Mouse (Mus musculus) MEL (cell line): Measurements from ENCODE around the gene Ssb. TPM values are rescaled to one million over a fixed set of nuclear protein-coding genes. Genes with fewer than 3 reads are reported as not detected.

Source experiments
- DNase-seq: peaks from one replicate; pipeline ENCODE4 v3.0.0; 2011; ENCODE audit warnings: low read depth, low spot score
- H3K27ac ChIP-seq: 2 replicates; pipeline ENCODE4 v1.5.1; 2012; ENCODE audit warnings: low read depth, mild to moderate bottlenecking, control low read depth, low read length, moderate library complexity; ENCODE audit not compliant: control insufficient read depth
- H3K27me3 ChIP-seq, 2 experiments: fragments of 150-350 bp in 1 of 2; sonication (generic) in 1 of 2; 2 replicates each; pipeline ENCODE4 v1.6.1; 2012; ENCODE audit warnings: low read length in 2 of 2, mild to moderate bottlenecking in 2 of 2, improper control_type of control experiment in 1 of 2, moderate library complexity in 1 of 2; ENCODE audit not compliant: insufficient read depth in 2 of 2, control insufficient read depth in 1 of 2
- H3K36me3 ChIP-seq, 2 experiments: 2 replicates each; pipeline ENCODE4 v1.6.1; 2012 to 2014; ENCODE audit warnings: low read length in 2 of 2, improper control_type of control experiment in 1 of 2, inconsistent platforms in 1 of 2, mild to moderate bottlenecking in 1 of 2; ENCODE audit not compliant: insufficient read depth in 2 of 2, control insufficient read depth in 1 of 2
- H3K4me1 ChIP-seq, 2 experiments: fragments of 150-350 bp in 1 of 2; sonication (generic) in 1 of 2; 2 replicates each; pipeline ENCODE4 v1.6.1; 2012; ENCODE audit warnings: low read length in 2 of 2, improper control_type of control experiment in 1 of 2, mild to moderate bottlenecking in 1 of 2; ENCODE audit not compliant: insufficient read depth in 2 of 2, control insufficient read depth in 1 of 2
- H3K4me3 ChIP-seq, 2 experiments: fragments of 150-350 bp in 1 of 2; sonication (generic) in 1 of 2; 2 replicates each; pipeline ENCODE4 v1.5.1; 2012; ENCODE audit warnings: low read depth in 2 of 2, low read length in 2 of 2, mild to moderate bottlenecking in 2 of 2, moderate library complexity in 2 of 2, control low read depth in 1 of 2, improper control_type of control experiment in 1 of 2; ENCODE audit not compliant: control insufficient read depth in 1 of 2, insufficient read depth in 1 of 2
- H3K79me2 ChIP-seq: 2 replicates; pipeline ENCODE4 v1.6.1; 2012; ENCODE audit warnings: mild to moderate bottlenecking, low read length, moderate library complexity; ENCODE audit not compliant: control insufficient read depth, poor library complexity, insufficient read depth
- H3K9ac ChIP-seq: 2 replicates; pipeline ENCODE4 v1.6.1; 2012; ENCODE audit warnings: low read depth, mild to moderate bottlenecking, control low read depth, low read length, moderate library complexity; ENCODE audit not compliant: control insufficient read depth, poor library complexity, severe bottlenecking
- H3K9me3 ChIP-seq: fragments of 150-350 bp; sonication (generic); replicated peaks from 2 replicates; pipeline ENCODE4 v1.6.1; 2012; ENCODE audit warnings: mild to moderate bottlenecking, low read length, improper control_type of control experiment, moderate library complexity; ENCODE audit not compliant: insufficient read depth
- BHLHE40 ChIP-seq: IDR thresholded peaks from 2 replicates; pipeline ENCODE4 v1.6.1; 2012; ENCODE audit warnings: low read depth, mild to moderate bottlenecking, inconsistent platforms, low read length, improper control_type of control experiment, borderline replicate concordance
- CHD2 ChIP-seq: IDR thresholded peaks from 2 replicates; pipeline ENCODE4 v1.6.1; 2011; ENCODE audit warnings: low read length, improper control_type of control experiment
- E2F4 ChIP-seq: IDR thresholded peaks from 2 replicates; pipeline ENCODE4 v1.6.1; 2011; ENCODE audit warnings: low read depth, low read length, improper control_type of control experiment, borderline replicate concordance
- ELF1 ChIP-seq: IDR thresholded peaks from 2 replicates; pipeline ENCODE4 v1.6.1; 2014; ENCODE audit warnings: low read depth, mild to moderate bottlenecking, inconsistent platforms, low read length, improper control_type of control experiment, moderate library complexity
- ETS1 ChIP-seq: IDR thresholded peaks from 2 replicates; pipeline ENCODE4 v1.6.1; 2012; ENCODE audit warnings: low read depth, mild to moderate bottlenecking, inconsistent platforms, low read length, improper control_type of control experiment, moderate library complexity
- GABPA ChIP-seq: IDR thresholded peaks from 2 replicates; pipeline ENCODE4 v1.6.1; 2012; ENCODE audit warnings: low read depth, mild to moderate bottlenecking, inconsistent platforms, low read length, improper control_type of control experiment, moderate library complexity
- GATA1 ChIP-seq: IDR thresholded peaks from 2 replicates; pipeline ENCODE4 v1.6.1; 2011; ENCODE audit warnings: low read depth, low read length, improper control_type of control experiment
- JUND ChIP-seq: IDR thresholded peaks from 2 replicates; pipeline ENCODE4 v1.6.1; 2011; ENCODE audit warnings: low read depth, mild to moderate bottlenecking, improper control_type of control experiment, low read length
- KAT2A ChIP-seq: conservative IDR thresholded peaks from 2 replicates; pipeline ENCODE4 v1.6.1; 2012; ENCODE audit warnings: low read depth, low read length, improper control_type of control experiment, inconsistent platforms
- MAFK ChIP-seq: IDR thresholded peaks from 2 replicates; pipeline ENCODE4 v1.6.1; 2011; ENCODE audit warnings: low read depth, mild to moderate bottlenecking, low read length, improper control_type of control experiment, borderline replicate concordance
- MAZ ChIP-seq: IDR thresholded peaks from 2 replicates; pipeline ENCODE4 v1.6.1; 2012; ENCODE audit warnings: low read depth, mild to moderate bottlenecking, inconsistent platforms, low read length, improper control_type of control experiment
- MEF2A ChIP-seq: IDR thresholded peaks from 2 replicates; pipeline ENCODE4 v1.6.1; 2014; ENCODE audit warnings: low read depth, mild to moderate bottlenecking, inconsistent platforms, low read length, improper control_type of control experiment; ENCODE audit not compliant: poor library complexity, insufficient replicate concordance, severe bottlenecking; ENCODE audit errors: extremely low read depth
- MXI1 ChIP-seq: IDR thresholded peaks from 2 replicates; pipeline ENCODE4 v1.6.1; 2011; ENCODE audit warnings: mild to moderate bottlenecking, low read depth, low read length, improper control_type of control experiment
- MYB ChIP-seq: IDR thresholded peaks from 2 replicates; pipeline ENCODE4 v1.6.1; 2011; ENCODE audit warnings: mild to moderate bottlenecking, low read depth, low read length, improper control_type of control experiment
- MYC ChIP-seq: IDR thresholded peaks from 2 replicates; pipeline ENCODE4 v1.6.1; 2011; ENCODE audit warnings: low read depth, mild to moderate bottlenecking, low read length, improper control_type of control experiment, moderate library complexity
- NELFE ChIP-seq: IDR thresholded peaks from 2 replicates; pipeline ENCODE4 v1.6.1; 2011; ENCODE audit warnings: low read depth, low read length, improper control_type of control experiment
- NRF1 ChIP-seq: IDR thresholded peaks from 2 replicates; pipeline ENCODE4 v1.6.1; 2014; ENCODE audit warnings: low read depth, mild to moderate bottlenecking, inconsistent platforms, low read length, improper control_type of control experiment, moderate library complexity; ENCODE audit not compliant: poor library complexity, insufficient read depth, severe bottlenecking
- POLR2A ChIP-seq, 2 experiments: IDR thresholded peaks; 2 replicates each; pipeline ENCODE4 v1.6.1; 2011 to 2012; ENCODE audit warnings: low read length in 2 of 2, mild to moderate bottlenecking in 2 of 2, control low read depth in 1 of 2, improper control_type of control experiment in 1 of 2, low read depth in 1 of 2, moderate library complexity in 1 of 2; ENCODE audit not compliant: control insufficient read depth in 1 of 2, insufficient read depth in 1 of 2, poor library complexity in 1 of 2
- RAD21 ChIP-seq: IDR thresholded peaks from 2 replicates; pipeline ENCODE4 v1.6.1; 2011; ENCODE audit warnings: mild to moderate bottlenecking, low read depth, low read length, improper control_type of control experiment
- RCOR1 ChIP-seq: IDR thresholded peaks from 2 replicates; pipeline ENCODE4 v1.6.1; 2012; ENCODE audit warnings: low read depth, mild to moderate bottlenecking, inconsistent platforms, low read length, improper control_type of control experiment
- SIN3A ChIP-seq: IDR thresholded peaks from 2 replicates; pipeline ENCODE4 v1.6.1; 2012; ENCODE audit warnings: low read length, improper control_type of control experiment, inconsistent platforms
- SMC3 ChIP-seq: IDR thresholded peaks from 2 replicates; pipeline ENCODE4 v1.6.1; 2011; ENCODE audit warnings: low read depth, low read length, improper control_type of control experiment
- TAL1 ChIP-seq: IDR thresholded peaks from 2 replicates; pipeline ENCODE4 v1.6.1; 2012; ENCODE audit warnings: mild to moderate bottlenecking, inconsistent platforms, low read length, moderate library complexity, mixed read lengths
- TBP ChIP-seq: IDR thresholded peaks from 2 replicates; pipeline ENCODE4 v1.8.0; 2011; ENCODE audit warnings: low read depth, low read length, improper control_type of control experiment
- TCF12 ChIP-seq: IDR thresholded peaks from 2 replicates; pipeline ENCODE4 v1.6.1; 2014; ENCODE audit warnings: low read depth, mild to moderate bottlenecking, inconsistent platforms, low read length, improper control_type of control experiment, moderate library complexity
- USF1 ChIP-seq: IDR thresholded peaks from 2 replicates; pipeline ENCODE4 v1.6.1; 2014; ENCODE audit warnings: low read depth, mild to moderate bottlenecking, inconsistent platforms, low read length, improper control_type of control experiment, moderate library complexity
- USF2 ChIP-seq, 2 experiments: IDR thresholded peaks; 2 replicates each; pipeline ENCODE4 v1.6.1; 2011 to 2012; ENCODE audit warnings: improper control_type of control experiment in 2 of 2, low read length in 2 of 2, borderline replicate concordance in 1 of 2, inconsistent platforms in 1 of 2, low read depth in 1 of 2, mild to moderate bottlenecking in 1 of 2; ENCODE audit not compliant: insufficient read depth in 1 of 2
- ZC3H11A ChIP-seq: IDR thresholded peaks from 2 replicates; pipeline ENCODE4 v1.6.1; 2012; ENCODE audit warnings: low read depth, mild to moderate bottlenecking, inconsistent platforms, low read length, improper control_type of control experiment
- ZKSCAN1 ChIP-seq: IDR thresholded peaks from 2 replicates; pipeline ENCODE4 v1.6.1; 2012; ENCODE audit warnings: low read depth, mild to moderate bottlenecking, inconsistent platforms, low read length, improper control_type of control experiment, moderate library complexity
- ZMIZ1 ChIP-seq: IDR thresholded peaks from 2 replicates; pipeline ENCODE4 v1.6.1; 2012; ENCODE audit warnings: low read depth, mild to moderate bottlenecking, inconsistent platforms, low read length, improper control_type of control experiment, moderate library complexity
- ZNF384 ChIP-seq: IDR thresholded peaks from 2 replicates; pipeline ENCODE4 v1.6.1; 2012; ENCODE audit warnings: low read depth, mild to moderate bottlenecking, inconsistent platforms, low read length, improper control_type of control experiment
- polyA plus RNA-seq, 2 experiments: library from polyadenylated mRNA; stranded (reverse) in 1 of 2; unstranded in 1 of 2; fragments of >175 nt in 1 of 2; fragments of >200 nt in 1 of 2; gene quantifications; 2 replicates each; pipeline versions ENCODE4 v1.2.1 to v1.2.4; 2012; ENCODE audit warnings: low replicate concordance in 2 of 2, low read depth in 1 of 2; ENCODE audit not compliant: insufficient read length in 2 of 2, insufficient read depth in 1 of 2, missing spikeins in 1 of 2
- total RNA-seq: library from RNA; depleted of rRNA; stranded (reverse); fragments of 300-350 nt; gene quantifications from 2 replicates; pipeline ENCODE4 v1.2.3, GENCODE M21; 2012

The Ssb gene
- total and polyA plus RNA-seq, 3 experiments, result 219 to 1,377 (median 357) TPM

- TF ChIP-seq SMC3 (no peak), KAT2A (no peak), TBP (no peak), MEF2A (no peak), CHD2 (no peak), NRF1 (no peak), USF2 (IDR thresholded peaks at IDR 0.05; ENCODE audit: borderline replicate concordance in 1 of 2, insufficient read depth in 1 of 2, low read depth in 1 of 2, low read length in 2 of 2) (no peak), E2F4 (no peak), ZNF384 (no peak), RCOR1 (no peak), NELFE (no peak), TAL1 (no peak), MAFK (no peak), POLR2A (IDR thresholded peaks at IDR 0.05; ENCODE audit: control insufficient read depth in 1 of 2, insufficient read depth in 1 of 2, low read depth in 1 of 2, low read length in 2 of 2, poor library complexity in 1 of 2) (no peak), BHLHE40 (no peak), ETS1 (no peak)
- Histone ChIP-seq H3K4me1 (peaks cover 6% of the 10 kb centered on the region in 2 experiments; a peak in 2 of 4 replicates), H3K4me3 (no peak overlapping the region), H3K9ac (no peak overlapping the region), H3K79me2 (peaks cover 7% of the 10 kb centered on the region), H3K9me3 (no peaks in the 10 kb centered on the region), H3K36me3 (peaks cover 0 to 10% of the 10 kb centered on the region in 2 experiments; a peak in 3 of 4 replicates), H3K27ac (no peak overlapping the region), H3K27me3 (no peaks in the 10 kb centered on the region)
- no peak for DNase-seq
Observed at GRCm38 (mm10) chr2:69828031-69828430, 33.3 kb upstream of the Ssb start.

- Histone ChIP-seq H3K27me3 (no peaks in the 10 kb centered on the region), H3K4me1 (no peaks in the 10 kb centered on the region)
- TF ChIP-seq USF1 (no peak), TAL1 (0 out of 2 replicates have a peak, but pooled peaks have one; percentile 8), ZKSCAN1 (no peak), MYB (peak; percentile 45; the same call in 1 of the 2 replicates), TBP (no peak), ZMIZ1 (no peak), ZNF384 (no peak), ZC3H11A (no peak), MYC (no peak), SIN3A (0 out of 2 replicates have a peak, but pooled peaks have one; percentile 18), ETS1 (no peak), ELF1 (no peak), GABPA (no peak), MAFK (no peak), TCF12 (0 out of 2 replicates have a peak, but pooled peaks have one; percentile 9), MXI1 (no peak), RAD21 (no peak), MEF2A (no peak), GATA1 (peak; percentile 32; the same call in 1 of the 2 replicates), BHLHE40 (no peak), MAZ (no peak), JUND (no peak)
Observed at GRCm38 (mm10) chr2:69829680-69830079, 31.7 kb upstream of the Ssb start.

More at GRCm38 (mm10) chr2:69829680-69830079, 31.7 kb upstream of the Ssb start:
- Histone ChIP-seq H3K79me2 (peaks cover 1% of the 10 kb centered on the region), H3K9me3 (no peaks in the 10 kb centered on the region), H3K27ac (no peak overlapping the region), H3K4me3 (no peak overlapping the region), H3K9ac (no peak overlapping the region), H3K36me3 (no peaks in the 10 kb centered on the region; a peak in 2 of 4 replicates)
- DNase-seq, result peak; percentile 45
